Mouse (Mus musculus) CH12.LX (cell line): ENCODE measurements around the gene Timd4.

ENCODE experiments used
- ELF1 ChIP-seq: IDR thresholded peaks from 2 replicates; pipeline ENCODE4 v1.6.1; 2014; ENCODE audit warnings: low read depth, mild to moderate bottlenecking, inconsistent platforms, low read length, improper control_type of control experiment
- MAX ChIP-seq: IDR thresholded peaks from 2 replicates; pipeline ENCODE4 v1.6.1; 2011; ENCODE audit warnings: low read length, improper control_type of control experiment
- MYC ChIP-seq: IDR thresholded peaks from 2 replicates; pipeline ENCODE4 v1.6.1; 2011; ENCODE audit warnings: low read depth, mild to moderate bottlenecking, improper control_type of control experiment, low read length
- USF1 ChIP-seq: IDR thresholded peaks from 2 replicates; pipeline ENCODE4 v1.6.1; 2014; ENCODE audit warnings: low read depth, mild to moderate bottlenecking, inconsistent platforms, low read length, improper control_type of control experiment

DNA sequence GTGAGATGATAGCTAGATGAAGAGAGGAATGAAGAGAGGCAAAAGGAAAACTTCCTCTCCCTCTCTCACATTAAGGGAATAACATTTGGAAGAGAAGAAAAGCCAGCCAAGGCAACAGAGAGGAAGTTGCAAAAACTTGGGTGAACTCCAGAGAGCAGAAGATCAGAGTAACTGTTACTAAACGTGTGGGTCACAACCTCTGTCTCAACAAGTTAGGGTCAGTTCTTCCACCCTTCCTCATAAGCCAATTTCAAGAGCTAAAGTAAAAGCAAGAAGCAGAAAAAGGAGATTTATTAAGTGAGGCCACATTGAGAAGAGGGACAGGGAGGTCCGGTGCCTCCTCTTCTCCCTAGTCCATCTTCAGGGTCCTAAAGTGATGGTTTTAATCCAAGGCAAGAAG lies 19.7 kb downstream of the Timd4 start:
- TF ChIP-seq MYC: no peak
- no peak for TF ChIP-seq MAX
- TF ChIP-seq USF1: no peak
- TF ChIP-seq ELF1: no peak
